Mouse (Mus musculus): ENCODE results near the gene Tmem30c. TPM values are rescaled to one million over a fixed set of nuclear protein-coding genes. Genes with fewer than 3 reads are reported as not detected.

Tmem30c gene
- polyA plus RNA-seq, 1 experiment from 2014 or later, result 0.24 TPM

- Histone ChIP-seq H3K4me3 (replicated peaks) (no peak overlapping the region), H3K36me3 (no peaks in the 10 kb centered on the region), H3K4me1 (replicated peaks) (peaks cover 8% of the 10 kb centered on the region; the same call in 1 of the 2 replicates), H3K27me3 (no peaks in the 10 kb centered on the region), H3K27ac (no peak overlapping the region), H3K4me2 (replicated peaks) (no peak overlapping the region), H3K9ac (replicated peaks) (no peak overlapping the region), H3K9me3 (no peaks in the 10 kb centered on the region)
- 82% methylated on average over 4 of the region's 4 CpGs for WGBS
- ATAC-seq, result no peak
Measured at GRCm38 (mm10) chr16:57317127-57317526, 24.5 kb upstream of the Tmem30c start.

DNA sequence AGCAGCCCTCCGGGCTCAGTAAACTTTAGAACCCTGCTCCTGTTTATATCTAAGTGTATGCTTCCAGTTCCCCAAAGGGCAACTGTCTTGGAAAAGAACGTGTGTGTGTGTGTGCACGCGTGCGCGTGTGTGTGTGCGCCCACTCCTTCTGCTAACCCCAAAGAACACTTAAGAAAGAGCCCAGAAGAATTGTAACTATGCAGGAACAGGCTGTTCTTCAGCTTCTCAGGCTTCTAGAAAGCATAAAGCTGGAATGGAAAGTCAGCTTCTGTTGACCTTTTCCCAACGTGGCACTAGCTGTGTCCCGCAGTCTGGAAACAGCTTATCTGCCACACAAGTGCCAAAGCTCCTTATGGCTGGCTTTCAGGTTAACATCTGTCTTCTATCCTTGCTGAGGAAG, 22.4 kb upstream of the Tmem30c start:
- 95% methylated on average over 9 of the region's 9 CpGs for WGBS
- Histone ChIP-seq H3K4me1 (replicated peaks) (peaks cover 8% of the 10 kb centered on the region; the same call in 1 of the 2 replicates), H3K27ac (no peak overlapping the region)

GRCm38 (mm10) chr16:57314236-57314635, 21.6 kb upstream of the Tmem30c start:
- H3K4me2 ChIP-seq (replicated peaks), result no peak overlapping the region
- no peak overlapping the region for H3K27ac ChIP-seq
- H3K4me3 ChIP-seq (replicated peaks), result no peak overlapping the region
- 71% methylated on average over 3 of the region's 3 CpGs for WGBS
- H3K36me3 ChIP-seq, result no peaks in the 10 kb centered on the region
- no peaks in the 10 kb centered on the region for H3K9me3 ChIP-seq
- peaks cover 8% of the 10 kb centered on the region; the same call in 1 of the 2 replicates for H3K4me1 ChIP-seq (replicated peaks)
- H3K27me3 ChIP-seq, result no peaks in the 10 kb centered on the region
- ATAC-seq, result no peak
- H3K9ac ChIP-seq (replicated peaks), result no peak overlapping the region

More for the DNA sequence above, 22.4 kb upstream of the Tmem30c start:
- Histone ChIP-seq H3K9ac (replicated peaks) (no peak overlapping the region), H3K4me2 (replicated peaks) (no peak overlapping the region), H3K36me3 (no peaks in the 10 kb centered on the region), H3K27me3 (no peaks in the 10 kb centered on the region), H3K4me3 (replicated peaks) (no peak overlapping the region), H3K9me3 (no peaks in the 10 kb centered on the region)
- no peak for ATAC-seq

DNA sequence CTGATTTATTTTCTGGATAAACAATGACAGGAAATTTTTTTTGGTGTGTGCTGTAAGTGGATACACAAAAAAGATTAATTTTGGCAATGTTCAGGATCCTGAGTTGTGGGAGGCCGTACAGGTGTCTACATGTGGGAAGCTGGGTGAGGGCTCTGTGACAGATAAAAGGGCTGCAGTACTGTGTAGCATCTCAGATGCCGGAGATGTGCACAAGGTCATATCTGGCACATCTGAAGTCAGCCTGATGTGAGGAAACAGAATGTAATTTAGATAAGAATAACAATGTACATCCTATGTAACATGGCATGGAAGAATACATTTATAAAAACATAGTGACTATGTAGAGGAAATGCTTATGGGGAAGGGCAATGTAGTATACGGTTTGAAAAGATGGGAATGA, 20.8 kb upstream of the Tmem30c start:
- H3K27ac ChIP-seq, result no peak overlapping the region
- no peaks in the 10 kb centered on the region for H3K27me3 ChIP-seq
- no peak overlapping the region for H3K4me2 ChIP-seq (replicated peaks)
- H3K4me3 ChIP-seq (replicated peaks), result no peak overlapping the region
- peaks cover 8% of the 10 kb centered on the region; the same call in 1 of the 2 replicates for H3K4me1 ChIP-seq (replicated peaks)
- H3K9me3 ChIP-seq, result no peaks in the 10 kb centered on the region
- ATAC-seq, result no peak
- WGBS, result 93% methylated on average over 3 of the region's 3 CpGs
- no peak overlapping the region for H3K9ac ChIP-seq (replicated peaks)
- H3K36me3 ChIP-seq, result no peaks in the 10 kb centered on the region

DNA sequence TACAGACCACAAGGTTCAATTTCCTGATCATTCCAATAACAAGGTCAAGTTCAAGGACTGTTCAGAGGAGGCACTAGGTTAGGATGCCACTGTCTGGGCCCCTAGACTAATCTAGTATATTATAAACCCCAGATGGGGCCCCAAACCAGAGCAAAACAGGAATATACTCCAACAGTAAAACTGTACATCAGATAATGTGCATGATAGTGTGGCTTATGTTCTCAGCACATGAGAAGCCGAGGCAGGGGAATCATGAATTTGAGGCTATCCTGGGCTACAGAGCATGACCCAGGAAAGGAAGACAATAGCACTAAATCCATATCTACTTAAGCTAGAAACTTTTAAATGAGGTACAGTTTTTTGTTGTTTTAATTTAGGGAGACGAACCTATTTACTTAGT, 19.5 kb upstream of the Tmem30c start:
- Histone ChIP-seq H3K27ac (no peak overlapping the region), H3K36me3 (no peaks in the 10 kb centered on the region), H3K4me2 (replicated peaks) (no peak overlapping the region), H3K9ac (replicated peaks) (no peak overlapping the region), H3K27me3 (no peaks in the 10 kb centered on the region), H3K9me3 (no peaks in the 10 kb centered on the region), H3K4me3 (replicated peaks) (no peak overlapping the region), H3K4me1 (replicated peaks) (0 out of 2 replicates have a peak, but pooled peaks cover 4% of the 10 kb centered on the region)
- WGBS, result 91% methylated on average over 2 of the region's 2 CpGs
- ATAC-seq, result no peak

DNA sequence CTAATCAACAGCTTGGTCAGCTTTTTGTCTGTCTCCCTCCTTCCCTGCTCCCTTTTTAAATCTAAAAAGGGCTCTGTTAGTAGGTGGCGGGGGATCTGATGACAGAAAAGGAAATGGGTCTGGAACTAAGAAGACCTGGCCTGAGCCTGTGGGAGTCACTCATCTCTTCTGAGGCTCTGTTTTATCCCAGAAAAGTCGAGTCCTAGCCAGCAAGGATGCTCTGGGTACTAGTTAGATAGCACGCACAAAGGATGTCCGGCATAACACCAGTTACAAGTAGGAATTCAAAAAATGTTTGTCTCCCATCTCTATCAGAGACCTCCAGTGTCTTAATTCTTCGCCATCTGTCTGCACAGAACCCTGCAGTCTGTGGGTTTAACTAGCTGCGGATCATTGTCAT, 12.8 kb upstream of the Tmem30c start:
- no peak overlapping the region for H3K27ac ChIP-seq
- H3K9me3 ChIP-seq, result no peaks in the 10 kb centered on the region
- H3K4me3 ChIP-seq (replicated peaks), result no peak overlapping the region
- no peaks in the 10 kb centered on the region for H3K36me3 ChIP-seq
- no peak overlapping the region for H3K9ac ChIP-seq (replicated peaks)
- H3K4me2 ChIP-seq (replicated peaks), result no peak overlapping the region
- H3K4me1 ChIP-seq (replicated peaks), result no peaks in the 10 kb centered on the region
- ATAC-seq, result no peak
- WGBS, result 87% methylated on average over 6 of the region's 6 CpGs
- no peaks in the 10 kb centered on the region for H3K27me3 ChIP-seq

DNA sequence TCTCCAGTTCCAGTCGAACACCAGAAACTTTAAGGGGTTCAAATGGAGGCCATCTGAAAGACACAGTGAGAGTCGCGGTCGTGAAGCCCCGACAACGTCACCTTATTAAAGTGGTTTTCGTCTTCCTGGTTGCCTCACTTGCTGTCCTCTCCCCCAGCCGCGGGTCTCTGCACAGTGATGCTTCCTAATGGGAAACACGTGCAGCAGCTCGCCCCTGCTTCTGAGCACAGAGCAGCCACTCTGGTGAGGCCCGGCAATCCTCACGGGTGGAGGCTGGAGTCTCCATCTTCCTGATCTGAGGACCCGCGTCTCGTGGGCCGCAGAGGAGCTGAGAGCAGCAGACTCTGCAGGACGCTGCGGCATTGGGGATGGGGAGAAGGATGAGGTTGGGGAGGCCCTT, 11.1 kb upstream of the Tmem30c start:
- WGBS, result 71% methylated on average over 19 of the region's 19 CpGs
- Histone ChIP-seq H3K4me1 (replicated peaks) (no peaks in the 10 kb centered on the region), H3K36me3 (no peaks in the 10 kb centered on the region), H3K27me3 (no peaks in the 10 kb centered on the region), H3K9ac (replicated peaks) (no peak overlapping the region), H3K27ac (no peak overlapping the region), H3K9me3 (no peaks in the 10 kb centered on the region), H3K4me3 (replicated peaks) (no peak overlapping the region), H3K4me2 (replicated peaks) (no peak overlapping the region)
- no peak for ATAC-seq

- Histone ChIP-seq H3K9ac (replicated peaks) (no peak overlapping the region), H3K4me3 (replicated peaks) (no peak overlapping the region), H3K9me3 (no peaks in the 10 kb centered on the region), H3K4me1 (replicated peaks) (no peaks in the 10 kb centered on the region), H3K27ac (no peak overlapping the region), H3K4me2 (replicated peaks) (no peak overlapping the region), H3K27me3 (no peaks in the 10 kb centered on the region), H3K36me3 (no peaks in the 10 kb centered on the region)
- WGBS, result 80% methylated on average over 25 of the region's 25 CpGs
- ATAC-seq, result no peak
Measured at GRCm38 (mm10) chr16:57302792-57303698, 10.4 kb upstream of the Tmem30c start.

DNA sequence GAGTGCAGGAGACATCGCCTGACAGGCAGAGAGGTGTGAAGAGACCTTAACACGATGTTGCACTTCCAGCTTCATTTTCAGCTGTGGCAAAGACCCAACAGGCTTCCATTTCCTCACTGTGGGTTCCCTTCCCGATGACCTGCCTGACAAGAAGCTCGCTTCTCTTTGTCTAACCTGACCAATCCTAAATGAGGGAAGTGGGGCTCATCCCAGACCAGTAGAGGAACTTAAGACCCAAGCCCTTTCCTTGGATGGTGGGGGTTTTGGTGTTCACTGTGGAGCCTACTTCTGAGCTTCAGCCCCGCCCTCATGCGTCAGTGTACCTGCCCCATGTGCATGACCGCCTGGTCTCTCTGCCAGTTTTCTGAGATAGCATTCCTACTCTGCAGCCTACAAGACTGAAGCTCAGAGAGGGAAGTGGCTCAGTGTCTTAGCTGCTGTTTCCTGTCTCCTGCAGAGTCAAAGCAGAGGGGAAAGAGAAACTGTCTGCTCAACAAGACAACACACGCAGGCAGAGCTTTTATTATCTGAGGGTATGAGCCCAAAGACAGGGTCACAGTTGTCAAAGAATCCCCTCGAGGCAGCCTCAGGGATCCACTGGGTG, 8.9 kb upstream of the Tmem30c start:
- Histone ChIP-seq H3K9ac (replicated peaks) (no peak overlapping the region), H3K4me1 (replicated peaks) (no peaks in the 10 kb centered on the region), H3K36me3 (no peaks in the 10 kb centered on the region), H3K27ac (no peak overlapping the region), H3K27me3 (no peaks in the 10 kb centered on the region), H3K9me3 (no peaks in the 10 kb centered on the region), H3K4me3 (replicated peaks) (no peak overlapping the region), H3K4me2 (replicated peaks) (no peak overlapping the region)
- 89% methylated on average over 9 of the region's 9 CpGs for WGBS
- no peak for ATAC-seq

GRCm38 (mm10) chr16:57295216-57295934, 2.7 kb upstream of the Tmem30c start:
- H3K4me2 ChIP-seq (replicated peaks), result no peak overlapping the region
- no peak overlapping the region for H3K27ac ChIP-seq
- no peak overlapping the region for H3K9ac ChIP-seq (replicated peaks)
- no peaks in the 10 kb centered on the region for H3K4me1 ChIP-seq (replicated peaks)
- H3K36me3 ChIP-seq, result no peaks in the 10 kb centered on the region
- H3K4me3 ChIP-seq (replicated peaks), result no peak overlapping the region
- ATAC-seq, result no peak
- WGBS, result 85% methylated on average over 10 of the region's 10 CpGs
- H3K9me3 ChIP-seq, result no peaks in the 10 kb centered on the region
- H3K27me3 ChIP-seq, result no peaks in the 10 kb centered on the region

DNA sequence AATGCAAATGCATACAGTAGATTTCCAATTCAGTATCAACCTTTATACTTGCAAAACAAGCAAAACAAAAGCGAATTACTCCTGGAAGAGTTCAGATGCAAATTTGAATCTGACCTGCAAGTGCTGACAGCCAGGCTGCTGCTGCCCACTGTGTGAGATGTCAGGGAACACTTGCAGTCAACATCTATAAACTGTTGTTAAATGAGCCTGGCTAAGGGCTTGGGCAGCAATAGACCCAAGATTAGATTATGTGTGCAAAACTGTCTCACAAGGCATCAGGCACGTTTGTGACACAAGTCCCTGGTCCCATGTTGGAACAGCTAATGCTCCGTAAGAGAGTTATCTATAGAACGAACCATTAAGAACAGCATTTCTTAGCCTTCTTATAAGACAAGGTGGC, 369 bp downstream of the Tmem30c start:
- no peak for ATAC-seq
- 62% methylated on average over 4 of the region's 4 CpGs for WGBS
- Histone ChIP-seq H3K4me3 (replicated peaks) (no peak overlapping the region), H3K27ac (no peak overlapping the region), H3K9ac (replicated peaks) (no peak overlapping the region), H3K36me3 (no peaks in the 10 kb centered on the region), H3K4me2 (replicated peaks) (no peak overlapping the region), H3K4me1 (replicated peaks) (no peaks in the 10 kb centered on the region), H3K27me3 (no peaks in the 10 kb centered on the region), H3K9me3 (no peaks in the 10 kb centered on the region)

GRCm38 (mm10) chr16:57291696-57292095, 969 bp downstream of the Tmem30c start:
- WGBS, result 90% methylated on average over 5 of the region's 5 CpGs
- Histone ChIP-seq H3K4me2 (replicated peaks) (no peak overlapping the region), H3K4me1 (replicated peaks) (no peaks in the 10 kb centered on the region)

More at GRCm38 (mm10) chr16:57291696-57292095, 969 bp downstream of the Tmem30c start:
- no peak for ATAC-seq
- H3K36me3 ChIP-seq, result no peaks in the 10 kb centered on the region
- no peak overlapping the region for H3K27ac ChIP-seq
- H3K9ac ChIP-seq (replicated peaks), result no peak overlapping the region
- no peak overlapping the region for H3K4me3 ChIP-seq (replicated peaks)
- H3K27me3 ChIP-seq, result no peaks in the 10 kb centered on the region
- H3K9me3 ChIP-seq, result no peaks in the 10 kb centered on the region
